Mouse (Mus musculus) embryonic fibroblast, embryonic 13.5 days (primary cell): ENCODE results near the gene Ascl4.

ENCODE experiments used
- CTCF ChIP-seq: IDR thresholded peaks from 2 replicates; pipeline ENCODE4 v1.5.1; 2011; ENCODE audit warnings: mild to moderate bottlenecking, control low read depth, low read length, moderate library complexity, borderline replicate concordance; ENCODE audit not compliant: insufficient read depth
- POLR2A ChIP-seq: IDR thresholded peaks from 2 replicates; pipeline ENCODE4 v1.6.1; 2011; ENCODE audit warnings: low read depth, mild to moderate bottlenecking, control low read depth, low read length, moderate library complexity

DNA sequence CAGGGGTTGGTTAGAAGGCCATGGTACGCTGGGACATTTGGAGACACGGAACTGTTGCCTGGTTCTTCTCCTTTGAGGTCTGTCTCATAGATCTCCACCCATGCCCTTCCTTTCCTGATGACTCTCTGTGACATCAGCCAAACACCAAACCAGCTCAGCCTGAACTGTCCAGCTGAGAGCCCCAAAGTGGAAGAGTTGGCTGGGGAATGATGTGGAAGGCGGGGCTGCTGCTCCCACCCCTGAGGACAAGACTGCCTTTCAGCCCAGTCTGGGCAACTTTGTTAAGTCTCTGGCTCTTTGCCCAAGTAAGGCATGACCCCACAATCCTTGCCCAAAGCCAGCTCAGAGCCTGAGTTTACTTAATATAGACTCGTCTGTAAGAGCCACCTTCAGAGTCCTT is 45.4 kb downstream of the Ascl4 start:
- TF ChIP-seq CTCF: no peak
- TF ChIP-seq POLR2A: no peak
